Mouse (Mus musculus) heart, postnatal 10 days (tissue): ENCODE data around the gene D5Ertd579e. TPM values are rescaled to one million over a fixed set of nuclear protein-coding genes. Genes with fewer than 3 reads are reported as not detected.

Experiments used
- DNase-seq, 2 experiments: peaks; one replicate each; pipeline ENCODE4 v3.0.0; 2021
- intact Hi-C: fragments of 180-260 bp; cut with DNase I; formaldehyde crosslinking; loops from one replicate; pipeline ENCODE4 v1.15.1; 2025
- total RNA-seq, 2 experiments: library from RNA; stranded (reverse); gene quantifications; 2 replicates each; pipeline ENCODE4 v1.2.3; 2021

D5Ertd579e gene
- 10 to 100 TPM; 93.6 to 97.2 TPM for total RNA-seq

DNA sequence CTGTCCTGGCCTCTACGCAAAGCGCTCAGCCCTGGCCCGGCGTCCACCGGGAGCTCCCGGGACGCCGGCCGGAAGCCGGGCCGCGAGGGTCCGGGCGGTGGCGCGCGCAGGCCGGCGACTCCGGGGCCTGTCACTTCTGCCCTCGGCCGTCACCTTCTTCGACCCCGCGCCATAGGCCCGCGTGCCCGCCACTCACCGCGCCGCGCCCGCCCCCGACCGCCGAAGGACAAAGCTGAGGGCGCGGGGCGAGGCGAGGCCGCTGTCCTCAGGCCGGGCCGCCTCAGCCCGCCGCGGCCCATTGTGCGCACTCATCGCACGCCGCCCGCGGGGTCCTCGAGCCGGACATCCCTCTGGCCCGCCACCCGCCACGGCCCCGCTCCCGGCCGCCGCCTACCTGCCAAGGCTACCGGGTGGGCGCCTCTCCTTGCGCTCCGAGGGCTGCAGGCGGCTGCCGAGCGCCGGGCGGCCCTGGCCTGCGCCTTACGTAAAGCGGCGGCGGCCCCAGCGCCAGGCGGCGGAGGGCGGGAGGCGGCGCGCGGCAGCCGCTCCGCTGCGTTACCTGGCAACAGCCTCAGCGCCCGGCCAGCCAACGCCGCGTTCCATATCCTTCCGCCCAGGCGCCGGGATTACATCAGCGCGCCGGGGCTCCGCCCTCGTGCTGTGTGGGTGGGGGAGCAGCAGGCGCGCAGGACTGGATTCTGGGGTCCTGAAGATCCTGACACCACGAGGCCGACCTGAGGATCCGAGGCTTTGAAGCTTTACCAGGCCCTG lies at the start of gene D5Ertd579e:
Gene D5Ertd579e (minus strand): TSS at position 564 of the 771 bp plus-strand sequence.
- peak; percentile 95 to 96 for DNase-seq
- intact Hi-C loops, result loop anchor here (1.0 to 2.0 kb wide), 2 partner anchors 17 to 45 kb away; no protein-coding TSS in a partner anchor

DNA sequence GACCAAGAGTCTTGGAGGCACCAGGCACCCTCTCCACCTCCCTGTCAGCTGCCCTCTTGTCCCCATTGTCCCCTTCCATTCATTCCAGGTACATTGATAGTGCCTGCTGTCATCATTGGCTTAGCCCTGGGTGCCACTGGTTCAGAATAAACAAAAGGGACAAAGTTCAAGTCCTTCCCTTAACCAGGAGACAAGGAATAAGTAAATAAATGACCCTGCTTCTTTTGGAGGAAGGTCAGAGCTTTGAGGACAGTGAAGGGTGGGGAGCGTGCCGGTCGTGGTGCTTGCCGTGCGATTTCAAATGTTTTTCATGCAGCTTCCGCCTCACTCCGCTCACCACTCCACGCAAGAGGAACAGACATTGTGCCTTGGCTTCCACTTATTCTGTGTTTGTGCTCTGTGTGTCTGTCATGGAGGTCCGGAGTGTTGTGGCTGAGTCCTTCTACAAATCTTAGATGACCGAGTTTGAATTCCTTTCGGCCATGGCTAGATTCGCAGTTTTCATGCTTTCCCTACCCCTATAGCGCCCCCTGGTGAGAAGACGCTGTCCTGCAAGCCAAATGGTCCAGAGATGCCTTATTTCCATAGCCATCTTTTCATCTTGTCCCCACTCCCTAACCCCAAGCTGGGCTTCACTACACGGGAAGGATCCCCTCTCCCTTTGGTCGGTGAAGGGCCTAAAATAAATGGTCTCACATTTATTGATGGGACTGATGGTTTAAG lies 46.5 kb upstream of the D5Ertd579e start:
- intact Hi-C loops, result loop anchor here (1.0 to 10.0 kb wide), 4 partner anchors 139 to 279 kb away; no protein-coding TSS in a partner anchor
- DNase-seq, result peak; percentile 84 to 94

- intact Hi-C loops, result loop anchor here (1.0 to 10.0 kb wide), 3 partner anchors 27 to 155 kb away; no protein-coding TSS in a partner anchor
- DNase-seq, result peak; percentile 62
Observed at GRCm38 (mm10) chr5:36739829-36740228, 44.0 kb upstream of the D5Ertd579e start.

DNA sequence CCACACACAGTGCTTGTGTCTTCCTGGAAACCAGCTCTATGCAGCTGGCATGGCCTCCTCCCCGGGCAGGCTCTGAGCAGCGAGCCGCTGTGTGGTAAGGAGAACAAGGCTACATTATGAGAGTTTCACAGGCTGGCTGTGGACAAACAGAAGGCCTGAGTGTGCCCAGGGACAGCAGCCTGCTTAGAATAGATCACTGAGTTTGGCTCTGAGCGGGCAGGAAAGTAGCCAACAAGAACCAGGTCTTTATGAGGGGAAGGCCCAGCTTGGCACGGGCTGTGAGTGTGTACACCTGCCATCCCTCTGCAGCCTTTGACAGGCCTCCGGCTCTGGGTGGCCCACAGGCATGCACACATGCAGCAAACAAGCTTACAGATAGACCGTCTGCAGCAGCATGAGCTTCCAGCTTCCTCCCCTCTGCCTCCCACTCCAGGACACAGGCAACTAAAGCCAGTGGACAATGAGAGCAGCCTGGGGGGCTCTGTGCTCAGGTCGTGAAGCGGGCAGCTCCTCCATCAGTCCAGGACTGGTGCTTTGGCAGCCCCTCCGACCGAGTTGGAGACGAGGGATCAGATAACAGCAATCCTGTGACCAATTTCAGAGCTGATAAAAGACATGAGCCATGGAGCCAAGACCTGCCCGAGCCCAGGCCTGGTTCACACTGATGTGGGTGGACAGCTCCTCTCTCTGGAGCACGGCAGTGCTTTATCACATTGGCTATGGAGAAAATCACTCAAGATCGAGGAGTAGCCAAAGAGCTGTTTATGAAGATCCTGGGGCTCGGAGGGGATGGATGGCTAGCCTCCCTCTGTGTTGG lies 43.2 kb upstream of the D5Ertd579e start:
- peak; percentile 64 to 69 for DNase-seq
- intact Hi-C loops, result loop anchor here (2.0 kb wide), 1 partner anchor 26 kb away; no protein-coding TSS in a partner anchor

GRCm38 (mm10) chr5:36737765-36738164 lies 41.9 kb upstream of the D5Ertd579e start:
- DNase-seq, result no peak
- intact Hi-C loops, result loop anchor here (2.0 kb wide), 1 partner anchor 25 kb away; no protein-coding TSS in a partner anchor

- intact Hi-C loops, result no loop called here
- peak in 1 of 2 experiments; percentile 60 for DNase-seq
Observed at GRCm38 (mm10) chr5:36736009-36736408, 40.2 kb upstream of the D5Ertd579e start.

DNA sequence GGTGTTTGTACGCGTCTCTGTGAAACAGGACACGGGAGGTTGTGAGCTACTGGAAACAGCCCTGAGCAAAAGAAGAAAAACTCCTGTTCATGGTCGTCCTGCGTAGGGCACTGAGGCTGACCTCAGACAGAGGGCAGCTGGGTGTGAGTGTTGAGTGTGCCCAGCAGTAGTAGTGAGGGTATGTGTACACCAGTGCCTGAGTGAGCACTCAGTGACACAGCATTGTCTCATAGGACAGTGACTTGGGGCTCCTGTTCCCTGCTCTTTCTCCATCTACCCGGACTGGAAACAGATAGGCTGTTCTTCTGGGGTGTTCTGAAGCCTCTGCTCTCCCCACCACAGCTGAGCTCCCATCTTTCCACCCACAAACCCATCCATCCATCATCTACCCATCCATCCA lies 39.3 kb upstream of the D5Ertd579e start:
- DNase-seq, result no peak
- intact Hi-C loops, result no loop called here

- intact Hi-C loops, result loop anchor here (1.0 kb wide), 1 partner anchor 35 kb away; no protein-coding TSS in a partner anchor
- no peak for DNase-seq
Observed at GRCm38 (mm10) chr5:36733405-36733804, 37.6 kb upstream of the D5Ertd579e start.

DNA sequence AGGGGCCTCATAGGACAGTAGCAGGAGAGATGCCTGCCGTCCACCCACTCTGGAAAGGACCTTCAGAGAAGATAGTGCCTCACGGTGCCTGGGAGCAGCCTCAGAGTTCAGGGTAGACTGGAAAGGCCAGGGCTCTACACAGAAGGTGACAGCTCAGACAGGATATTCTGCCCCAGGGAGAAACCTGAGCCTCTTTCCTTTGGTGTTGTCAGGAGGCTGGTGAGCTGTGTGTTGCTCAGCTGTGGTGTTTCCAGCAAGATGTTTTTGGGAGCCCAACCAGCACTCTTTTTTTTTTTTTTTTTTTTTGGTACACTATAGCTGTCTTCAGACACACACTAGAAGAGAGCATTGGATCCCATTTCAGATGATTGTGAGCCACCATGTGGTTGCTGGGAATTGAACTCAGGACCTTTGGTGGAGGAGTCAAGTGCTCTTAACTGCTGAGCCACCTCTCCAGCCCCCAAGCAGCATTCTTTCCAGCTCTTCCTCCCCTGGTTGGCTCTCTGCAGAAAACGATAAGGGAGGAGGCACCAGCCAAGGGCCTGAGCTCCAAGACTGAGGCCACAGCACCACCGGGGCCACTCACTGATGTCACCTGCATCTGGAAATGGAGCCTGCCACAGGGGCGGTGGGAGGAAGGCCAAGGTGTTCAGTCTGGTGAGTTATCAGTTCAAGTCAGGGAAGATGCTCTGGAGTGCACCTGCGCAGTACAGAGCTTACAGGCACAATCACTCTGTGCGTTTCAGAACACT lies 36.3 kb upstream of the D5Ertd579e start:
- intact Hi-C loops, result no loop called here
- no peak for DNase-seq

DNA sequence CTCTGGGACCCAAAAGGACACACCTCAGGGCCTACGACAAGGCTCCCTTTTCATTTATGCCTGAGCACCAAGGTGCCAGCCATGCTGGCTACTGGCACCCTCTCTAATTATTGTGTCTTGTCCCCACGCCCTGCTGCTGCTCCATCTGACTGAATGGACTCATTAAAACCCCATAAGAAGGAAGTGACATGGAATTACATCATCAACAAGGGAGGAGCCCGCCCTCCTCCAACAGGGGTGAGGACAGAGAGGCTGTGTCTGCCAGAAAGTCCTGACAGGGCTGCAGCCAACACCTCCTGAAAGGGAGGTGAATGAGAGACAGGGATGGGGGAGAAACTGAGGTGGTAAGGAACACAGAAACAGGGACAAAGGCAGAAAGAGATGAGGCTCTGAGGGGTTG lies 34.9 kb upstream of the D5Ertd579e start:
- intact Hi-C loops, result no loop called here
- no peak for DNase-seq

DNA sequence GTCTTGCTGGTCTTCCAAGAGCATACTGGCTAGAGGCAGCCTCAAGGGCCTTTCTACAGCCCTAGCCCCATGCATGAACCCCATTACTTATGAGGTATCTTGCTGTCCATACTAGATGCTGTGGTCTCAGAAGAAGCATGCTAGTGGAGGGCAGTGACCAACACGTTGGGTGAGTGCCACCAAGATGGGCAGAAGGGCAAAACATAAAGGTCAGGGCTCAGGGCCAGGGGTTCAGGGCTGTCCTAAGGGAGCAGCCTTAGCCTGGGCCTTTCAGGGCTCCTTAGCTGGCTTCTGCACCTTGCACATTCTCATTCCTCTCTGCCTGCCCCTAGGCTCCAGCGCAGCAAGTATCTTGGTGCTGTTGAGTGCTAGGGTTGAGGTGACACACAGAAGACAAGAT lies 34.1 kb upstream of the D5Ertd579e start:
- DNase-seq, result no peak
- intact Hi-C loops, result no loop called here

DNA sequence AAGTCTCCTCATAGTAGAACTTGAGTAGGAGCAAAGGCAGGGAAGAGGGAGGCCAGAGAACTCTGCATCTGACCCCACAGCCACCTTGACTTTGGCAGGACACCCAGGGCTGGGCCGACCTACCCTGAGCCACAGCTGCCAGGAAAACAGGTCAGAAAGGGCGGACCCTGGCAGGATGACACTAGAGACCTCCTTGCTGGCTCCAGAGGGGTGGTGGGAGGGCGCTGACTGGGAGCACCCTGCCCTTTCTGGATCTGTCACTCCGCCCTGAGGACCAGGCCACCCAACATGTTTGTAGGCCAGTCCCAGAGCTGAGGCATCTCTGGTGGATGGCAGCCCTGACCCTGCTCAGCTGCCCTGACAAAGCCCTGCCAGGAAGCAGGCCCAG lies 33.3 kb upstream of the D5Ertd579e start:
- intact Hi-C loops, result no loop called here
- DNase-seq, result no peak

DNA sequence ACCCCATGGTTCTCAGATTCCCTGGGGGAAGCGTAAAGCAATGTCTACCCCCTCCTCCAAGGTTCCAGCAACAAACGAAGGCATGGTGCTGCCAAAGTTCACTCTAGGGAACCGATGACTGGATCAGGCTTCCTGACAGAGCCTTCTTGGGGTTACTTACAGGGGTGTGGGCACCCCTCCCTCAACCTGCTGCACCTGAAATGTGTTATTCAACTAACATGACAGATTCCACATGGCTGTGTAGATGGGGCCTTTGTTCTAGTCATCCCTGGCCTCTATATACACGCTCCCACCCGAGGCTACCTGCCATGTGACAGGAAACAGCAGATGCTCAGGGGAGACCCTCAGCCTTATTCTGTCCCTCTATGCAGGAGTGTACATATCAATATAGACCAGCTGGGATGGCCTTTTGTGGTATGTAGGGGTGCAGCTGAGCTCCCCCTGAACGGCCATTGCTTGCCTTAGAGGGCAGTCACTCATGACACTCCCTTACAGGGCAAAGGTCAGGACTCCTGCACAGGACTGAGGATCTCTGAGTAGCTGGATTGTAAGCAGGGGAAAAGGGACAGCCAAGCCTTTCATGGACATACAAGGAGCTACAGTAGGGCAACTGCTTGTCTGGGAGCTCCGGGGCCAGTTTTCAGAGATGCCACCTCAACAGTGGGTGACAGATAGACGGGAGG lies 32.7 kb upstream of the D5Ertd579e start:
- intact Hi-C loops, result no loop called here
- DNase-seq, result no peak

GRCm38 (mm10) chr5:36727776-36728175 lies 32.0 kb upstream of the D5Ertd579e start:
- intact Hi-C loops, result no loop called here
- no peak for DNase-seq

DNA sequence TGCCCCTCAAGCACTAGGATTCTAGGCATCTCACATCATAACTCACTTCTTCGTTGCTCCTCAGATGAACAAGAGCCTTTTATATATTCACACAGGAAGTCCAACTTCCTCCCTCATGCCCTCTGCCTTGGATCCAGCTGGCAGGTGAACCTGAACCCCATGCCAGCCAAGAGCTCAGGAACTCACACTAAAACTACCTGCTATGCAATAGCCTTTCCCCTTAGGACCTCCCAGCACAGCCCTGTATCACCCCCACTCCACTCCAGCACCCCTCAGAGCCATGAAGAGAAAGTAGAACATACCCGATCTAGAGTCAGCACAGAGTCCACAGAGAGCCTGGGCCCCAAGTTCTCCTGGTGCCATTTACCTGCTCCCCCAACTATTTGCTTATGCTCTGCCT lies 31.3 kb upstream of the D5Ertd579e start:
- no peak for DNase-seq
- intact Hi-C loops, result no loop called here

DNA sequence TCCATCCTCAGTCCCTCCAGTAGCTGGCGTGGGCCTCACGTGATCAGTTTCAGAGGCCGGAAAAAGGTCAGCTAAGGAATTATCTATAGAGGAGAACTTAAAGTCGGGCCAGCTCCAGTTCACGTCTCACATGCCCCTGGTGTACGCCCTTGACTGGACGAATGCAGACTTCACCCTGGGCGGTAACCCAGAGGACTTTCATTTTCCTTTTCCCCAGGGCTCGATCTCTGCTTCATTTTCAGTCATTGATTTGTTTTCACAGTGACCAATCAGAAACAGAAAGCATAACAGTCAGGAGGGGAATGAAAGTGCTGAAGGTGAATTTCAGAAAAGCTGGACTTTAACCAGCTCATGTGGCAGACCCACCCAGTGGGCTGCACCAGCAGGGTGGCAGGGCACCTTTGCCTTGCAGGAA lies 30.6 kb upstream of the D5Ertd579e start:
- intact Hi-C loops, result no loop called here
- DNase-seq, result no peak

- intact Hi-C loops, result no loop called here
- no peak for DNase-seq
Observed at GRCm38 (mm10) chr5:36725861-36726260, 30.0 kb upstream of the D5Ertd579e start.

- intact Hi-C loops, result no loop called here
- no peak for DNase-seq
Observed at GRCm38 (mm10) chr5:36724274-36724673, 28.4 kb upstream of the D5Ertd579e start.

GRCm38 (mm10) chr5:36723356-36723755 lies 27.5 kb upstream of the D5Ertd579e start:
- intact Hi-C loops, result no loop called here
- DNase-seq, result no peak
